Mouse (Mus musculus): ENCODE data around the gene Pcnp. TPM values are rescaled to one million over a fixed set of nuclear protein-coding genes. Genes with fewer than 3 reads are reported as not detected.
"Not testable (repeated sequence)": the region's sequence is repeated elsewhere in the genome, so short reads cannot be mapped to it uniquely, and the experiment has no call there.

Gene Pcnp
- polyA plus RNA-seq, 1 experiment from 2014 or later: 226 TPM

- not testable (repeated sequence) for H3K9ac ChIP-seq (ENCODE audit: low read length); H3K27ac ChIP-seq (ENCODE audit: low read length); H3K27me3 ChIP-seq (ENCODE audit: control insufficient read depth, insufficient read depth, low read depth, low read length); H3K4me2 ChIP-seq (ENCODE audit: low read depth, low read length); H3K4me1 ChIP-seq (replicated peaks; ENCODE audit: control insufficient read depth, insufficient read depth, low read length); ATAC-seq (ENCODE audit: low read depth); H3K9me3 ChIP-seq (ENCODE audit: control insufficient read depth, low read length); H3K36me3 ChIP-seq (ENCODE audit: control insufficient read depth, insufficient read depth, low read length); H3K4me3 ChIP-seq (ENCODE audit: low read length)
- 83% methylated on average over 6 of the region's 11 CpGs for WGBS
Observed at GRCm38 (mm10) chr16:55963068-55963467, 66.5 kb downstream of the Pcnp start.

Small RNA genes lying within 50 kb of the gene (microRNA-seq; reads per million reads assigned to microRNA genes)
- gene Gm24047: not detected

Other genes starting within 250 kb of the Pcnp start
- gene Nfkbiz, start 190.8 kb downstream of the Pcnp start, polyA plus RNA-seq (2015; fragmentation: Nextera tagmentation; extraction: Ambion mirVana): 10.4 and 11.0 TPM in 2 replicates
- 0.99 and 1.1 TPM in 2 replicates for gene Nxpe3, start 134.5 kb downstream of the Pcnp start, polyA plus RNA-seq (2015; fragmentation: Nextera tagmentation; extraction: Ambion mirVana)
- 9.8 and 11.0 TPM in 2 replicates for gene Cep97, start 94.9 kb downstream of the Pcnp start, polyA plus RNA-seq (2015; fragmentation: Nextera tagmentation; extraction: Ambion mirVana)
- gene Rpl24, start 63.5 kb downstream of the Pcnp start, polyA plus RNA-seq (2015; fragmentation: Nextera tagmentation; extraction: Ambion mirVana): 682 and 760 TPM in 2 replicates
- 18.3 and 18.7 TPM in 2 replicates for gene Zbtb11, start 55.9 kb downstream of the Pcnp start, polyA plus RNA-seq (2015; fragmentation: Nextera tagmentation; extraction: Ambion mirVana)
- 20.9 and 23.9 TPM in 2 replicates for gene Trmt10c, start 8.1 kb upstream of the Pcnp start, polyA plus RNA-seq (2015; fragmentation: Nextera tagmentation; extraction: Ambion mirVana)
- 25.9 and 28.5 TPM in 2 replicates for gene Senp7, start 18.6 kb upstream of the Pcnp start, polyA plus RNA-seq (2015; fragmentation: Nextera tagmentation; extraction: Ambion mirVana)
- gene Impg2, start 174.6 kb upstream of the Pcnp start, polyA plus RNA-seq (2015; fragmentation: Nextera tagmentation; extraction: Ambion mirVana): 0.16 and 0.19 TPM in 2 replicates